Mouse (Mus musculus): Measurements from ENCODE around the gene Ctsa. TPM values are rescaled to one million over a fixed set of nuclear protein-coding genes. Genes with fewer than 3 reads are reported as not detected.
"Not testable (repeated sequence)": the region's sequence is repeated elsewhere in the genome, so short reads cannot be mapped to it uniquely, and the experiment has no call there.

Gene Ctsa
- polyA plus RNA-seq, 1 experiment = 318 TPM

GRCm38 (mm10) chr2:164874239-164874769 lies 41.6 kb downstream of the Ctsa start:
- no peak overlapping the region for H3K4me3 ChIP-seq (ENCODE audit: extremely low read depth, insufficient read depth, insufficient read length)
- no peaks in the 10 kb centered on the region for H3K36me3 ChIP-seq (ENCODE audit: control insufficient read depth, insufficient read depth, low read length)
- H3K4me1 ChIP-seq (ENCODE audit: control insufficient read depth, insufficient read depth, insufficient read length) = peaks cover 11% of the 10 kb centered on the region; the same call in 1 of the 2 replicates
- H3K27me3 ChIP-seq (ENCODE audit: control insufficient read depth, insufficient read depth, low read length) = no peaks in the 10 kb centered on the region
- DNase-seq (ENCODE audit: low read depth in 1 of 2, low spot score in 2 of 2) = no peak
- no peak overlapping the region; the same call in 1 of the 2 replicates for H3K27ac ChIP-seq (ENCODE audit: insufficient read depth, low read length)
- TF ChIP-seq POLR2A (IDR thresholded peaks at IDR 0.05; ENCODE audit: low read depth, low read length) (no peak), CTCF (IDR thresholded peaks at IDR 0.05; ENCODE audit: extremely low read depth, insufficient read depth, insufficient read length, insufficient replicate concordance) (no peak)
- WGBS = 50% methylated on average over 1 of the region's 1 CpGs

- not testable (repeated sequence) for H3K36me3 ChIP-seq (ENCODE audit: control insufficient read depth, insufficient read depth, low read length); H3K27ac ChIP-seq (ENCODE audit: insufficient read depth, low read length); H3K4me3 ChIP-seq (ENCODE audit: extremely low read depth, insufficient read depth, insufficient read length); DNase-seq (ENCODE audit: low read depth in 1 of 2, low spot score in 2 of 2); H3K27me3 ChIP-seq (ENCODE audit: control insufficient read depth, insufficient read depth, low read length)
- peaks cover 12% of the 10 kb centered on the region; the same call in 1 of the 2 replicates for H3K4me1 ChIP-seq (ENCODE audit: control insufficient read depth, insufficient read depth, insufficient read length)
- WGBS = 65% methylated on average over 2 of the region's 2 CpGs
Measured at GRCm38 (mm10) chr2:164875648-164876047, 43.0 kb downstream of the Ctsa start.

GRCm38 (mm10) chr2:164877376-164878215 lies 44.9 kb downstream of the Ctsa start:
- not testable (repeated sequence) for DNase-seq (ENCODE audit: low read depth in 1 of 2, low spot score in 2 of 2); H3K27me3 ChIP-seq (ENCODE audit: control insufficient read depth, insufficient read depth, low read length); H3K4me3 ChIP-seq (ENCODE audit: extremely low read depth, insufficient read depth, insufficient read length); H3K36me3 ChIP-seq (ENCODE audit: control insufficient read depth, insufficient read depth, low read length)
- Histone ChIP-seq H3K4me1 (ENCODE audit: control insufficient read depth, insufficient read depth, insufficient read length) (peaks cover 13% of the 10 kb centered on the region; the same call in 1 of the 2 replicates), H3K27ac (ENCODE audit: insufficient read depth, low read length) (peak overlapping the region; percentile 84; the same call in 1 of the 2 replicates)
- 71% methylated on average over 11 of the region's 11 CpGs for WGBS

- Histone ChIP-seq H3K36me3 (ENCODE audit: control insufficient read depth, insufficient read depth, low read length) (peaks cover 2% of the 10 kb centered on the region; the same call in 1 of the 2 replicates), H3K27me3 (ENCODE audit: control insufficient read depth, insufficient read depth, low read length) (no peaks in the 10 kb centered on the region), H3K27ac (ENCODE audit: insufficient read depth, low read length) (peak overlapping the region; percentile 84), H3K4me1 (ENCODE audit: control insufficient read depth, insufficient read depth, insufficient read length) (peaks cover 13% of the 10 kb centered on the region; the same call in 1 of the 2 replicates), H3K4me3 (ENCODE audit: extremely low read depth, insufficient read depth, insufficient read length) (peak overlapping the region; percentile 96)
- DNase-seq (ENCODE audit: low read depth in 1 of 2, low spot score in 2 of 2) = peak in 1 of 2 experiments; percentile 45
- WGBS = under 1% methylated on average over 28 of the region's 28 CpGs
- TF ChIP-seq POLR2A (IDR thresholded peaks at IDR 0.05; ENCODE audit: low read depth, low read length) (no peak; the same call in 1 of the 2 replicates), CTCF (IDR thresholded peaks at IDR 0.05; ENCODE audit: extremely low read depth, insufficient read depth, insufficient read length, insufficient replicate concordance) (no peak)
Measured at GRCm38 (mm10) chr2:164878509-164879227, 46.0 kb downstream of the Ctsa start.

GRCm38 (mm10) chr2:164879228-164879567 lies 46.5 kb downstream of the Ctsa start, which contains the start of gene Pcif1:
TSS of gene Pcif1 (plus strand) at chr2:164879304.
- peaks cover 7% of the 10 kb centered on the region; the same call in 1 of the 2 replicates for H3K36me3 ChIP-seq (ENCODE audit: control insufficient read depth, insufficient read depth, low read length)
- under 1% methylated on average over 34 of the region's 40 CpGs for WGBS
- peak within 1 kb of the TSS; percentile 96 for H3K4me3 ChIP-seq (ENCODE audit: extremely low read depth, insufficient read depth, insufficient read length)
- H3K27ac ChIP-seq (ENCODE audit: insufficient read depth, low read length) = peak within 1 kb of the TSS; percentile 99
- no peak for TF ChIP-seq CTCF (IDR thresholded peaks at IDR 0.05; ENCODE audit: extremely low read depth, insufficient read depth, insufficient read length, insufficient replicate concordance)
- peak; percentile 95 for TF ChIP-seq POLR2A (IDR thresholded peaks at IDR 0.05; ENCODE audit: low read depth, low read length)
- peak; percentile 80 to 86 for DNase-seq (ENCODE audit: low read depth in 1 of 2, low spot score in 2 of 2)
- no peaks in the 10 kb centered on the region for H3K27me3 ChIP-seq (ENCODE audit: control insufficient read depth, insufficient read depth, low read length)
- peaks cover 11% of the 10 kb centered on the region; the same call in 1 of the 2 replicates for H3K4me1 ChIP-seq (ENCODE audit: control insufficient read depth, insufficient read depth, insufficient read length)

- Histone ChIP-seq H3K36me3 (ENCODE audit: control insufficient read depth, insufficient read depth, low read length) (peaks cover 8% of the 10 kb centered on the region; the same call in 1 of the 2 replicates), H3K4me3 (ENCODE audit: extremely low read depth, insufficient read depth, insufficient read length) (peak overlapping the region; percentile 96), H3K27ac (ENCODE audit: insufficient read depth, low read length) (peak overlapping the region; percentile 99), H3K4me1 (ENCODE audit: control insufficient read depth, insufficient read depth, insufficient read length) (peaks cover 8% of the 10 kb centered on the region; the same call in 1 of the 2 replicates), H3K27me3 (ENCODE audit: control insufficient read depth, insufficient read depth, low read length) (no peaks in the 10 kb centered on the region)
- under 1% methylated on average over 70 of the region's 72 CpGs for WGBS
- TF ChIP-seq POLR2A (IDR thresholded peaks at IDR 0.05; ENCODE audit: low read depth, low read length) = peak; percentile 97
- no peak for TF ChIP-seq CTCF (IDR thresholded peaks at IDR 0.05; ENCODE audit: extremely low read depth, insufficient read depth, insufficient read length, insufficient replicate concordance)
- peak; percentile 88 to 94 for DNase-seq (ENCODE audit: low read depth in 1 of 2, low spot score in 2 of 2)
Measured at GRCm38 (mm10) chr2:164879568-164880277, 47.0 kb downstream of the Ctsa start.
